Comparison of ENCODE assay signal across 10 mouse cellular contexts in genomic region chr2:158109516-158109915, GRCm38 (mm10). TPM values are rescaled to one million over a fixed set of nuclear protein-coding genes. Genes with fewer than 3 reads are reported as not detected.
DNase-seq lines count a peak whose midpoint lies in the region; ATAC-seq lines count a peak whose summit lies in the region.
"Had no signal": no experiment of that assay in that cellular context is flagged by ENCODE, and none has a peak within 500 bp of the region (broad histone marks: within the 10 kb centered on the region; RNA-seq: fewer than 3 reads in every experiment).

No protein-coding gene starts in this region.

- no peaks in the 10 kb centered on the region for H3K36me3 ChIP-seq in neural tube, embryonic 15.5 days
- no peaks in the 10 kb centered on the region for H3K36me3 ChIP-seq in limb, embryonic 15.5 days

- 71% methylated on average over 8 of the region's 8 CpGs for WGBS in neural tube, embryonic 15.5 days
- WGBS in limb, embryonic 15.5 days: 29% methylated on average over 8 of the region's 8 CpGs

- no peak overlapping the region for H3K9ac ChIP-seq in neural tube, embryonic 15.5 days (replicated peaks)
- no peak overlapping the region for H3K9ac ChIP-seq in limb, embryonic 15.5 days

- peaks cover 19% of the 10 kb centered on the region for H3K4me1 ChIP-seq in neural tube, embryonic 15.5 days
- H3K4me1 ChIP-seq in limb, embryonic 15.5 days: peaks cover 37% of the 10 kb centered on the region

- H3K4me3 ChIP-seq in neural tube, embryonic 15.5 days (replicated peaks): no peak overlapping the region
- H3K4me3 ChIP-seq in limb, embryonic 15.5 days: no peak overlapping the region

- H3K4me2 ChIP-seq in neural tube, embryonic 15.5 days: no peak overlapping the region
- no peak overlapping the region for H3K4me2 ChIP-seq in limb, embryonic 15.5 days

- ATAC-seq in neural tube, embryonic 15.5 days (ENCODE audit: low FRiP score): no peak
- ATAC-seq in limb, embryonic 15.5 days (ENCODE audit: insufficient number of reproducible peaks, low FRiP score, low TSS enrichment, low read depth): no peak

- no peaks in the 10 kb centered on the region for H3K27me3 ChIP-seq in neural tube, embryonic 15.5 days (replicated peaks)
- H3K27me3 ChIP-seq in limb, embryonic 15.5 days: no peaks in the 10 kb centered on the region

- peak; percentile 10 for DNase-seq in embryo, embryonic 10 days (ENCODE audit: low spot score)
- DNase-seq in embryo, embryonic 9.5 days (ENCODE audit: extremely low spot score): no peak
- no peak for DNase-seq in neural tube, embryonic 10.5 days (ENCODE audit: extremely low spot score, low spot score)
- DNase-seq in spleen, adult 18-20 months: no peak
- DNase-seq in left cerebral cortex, adult 9 months (ENCODE audit: low spot score in 2 of 2): no peak
- DNase-seq in spleen, postnatal 10 days (ENCODE audit: low spot score in 2 of 2): no peak
- DNase-seq: cerebellum, adult 9-11 months; thymus, postnatal 36 days had no signal

- no peaks in the 10 kb centered on the region for H3K9me3 ChIP-seq in neural tube, embryonic 15.5 days (replicated peaks)
- no peaks in the 10 kb centered on the region for H3K9me3 ChIP-seq in limb, embryonic 15.5 days

- H3K27ac ChIP-seq in neural tube, embryonic 15.5 days (replicated peaks): 0 out of 2 replicates have a peak overlapping the region, but pooled peaks have one; percentile 35
- H3K27ac ChIP-seq in limb, embryonic 15.5 days: peak overlapping the region; percentile 85

RNA-seq across cellular contexts. Expression of gene Tgm2, which starts 36.7 kb away (rescaled TPM):
- polyA plus RNA-seq in neural tube, embryonic 15.5 days (2015; fragmentation: Nextera tagmentation; extraction: Ambion mirVana): 7.8 and 13.9 TPM in 2 replicates
- polyA plus RNA-seq in limb, embryonic 15.5 days (2015; fragmentation: Nextera tagmentation; extraction: Ambion mirVana): 13.3 and 18.1 TPM in 2 replicates
